Comparison of ENCODE assay signal across 9 mouse cellular contexts in genomic region chr9:44012761-44013301, GRCm38 (mm10). TPM values are rescaled to one million over a fixed set of nuclear protein-coding genes. Genes with fewer than 3 reads are reported as not detected.
DNase-seq lines count a peak whose midpoint lies in the region; TF ChIP-seq lines count a peak whose summit lies in the region.
"Had no signal": no experiment of that assay in that cellular context is flagged by ENCODE, and none has a peak within 500 bp of the region (broad histone marks: within the 10 kb centered on the region; RNA-seq: fewer than 3 reads in every experiment).

No protein-coding gene starts in this region.

- no peak overlapping the region for H3K27ac ChIP-seq in kidney, adult 2 months (ENCODE audit: insufficient read depth, low read depth, low read length)
- H3K27ac ChIP-seq: lung, embryonic 15.5 days had no signal

- H3K4me1 ChIP-seq in kidney, adult 2 months (ENCODE audit: control insufficient read depth, insufficient read depth, low read length), result no peaks in the 10 kb centered on the region
- H3K4me1 ChIP-seq: lung, embryonic 15.5 days had no signal

- H3K27me3 ChIP-seq in kidney, adult 2 months (replicated peaks; ENCODE audit: control insufficient read depth, insufficient read depth, low read length), result no peaks in the 10 kb centered on the region
- H3K27me3 ChIP-seq: lung, embryonic 15.5 days had no signal

- no peak for TF ChIP-seq CTCF in kidney, adult 2 months (conservative IDR thresholded peaks at IDR 0.05; ENCODE audit: insufficient read depth, insufficient read length, low read depth, low read length)

- DNase-seq in kidney, adult 11 months, result peak; percentile 26
- no peak for DNase-seq in kidney, adult 18-20 months
- peak; percentile 53 for DNase-seq in T-cell, adult 2 months (ENCODE audit: low spot score)
- peak; percentile 35 for DNase-seq in cerebellum, adult 9-10 months
- peak; percentile 64 for DNase-seq in kidney, adult 2 months
- peak; percentile 21 for DNase-seq in right cerebral cortex, postnatal 25 days
- no peak for DNase-seq in spleen, postnatal 14 days (ENCODE audit: low spot score in 2 of 2)
- DNase-seq in layer of hippocampus, adult 8-10 months (ENCODE audit: low spot score in 2 of 2), result no peak

- no peak for TF ChIP-seq POLR2A in kidney, adult 2 months (IDR thresholded peaks at IDR 0.05; ENCODE audit: low read depth, low read length)

- 32% methylated on average over 8 of the region's 8 CpGs for WGBS in kidney, adult 2 months

- no peak overlapping the region for H3K4me3 ChIP-seq in kidney, adult 2 months (ENCODE audit: insufficient read depth, low read depth, low read length)
- H3K4me3 ChIP-seq: lung, embryonic 15.5 days had no signal

- no peaks in the 10 kb centered on the region for H3K36me3 ChIP-seq in kidney, adult 2 months (ENCODE audit: control insufficient read depth, insufficient read depth, low read length)
- H3K36me3 ChIP-seq: lung, embryonic 15.5 days had no signal

RNA-seq across cellular contexts. Expression of gene Thy1, which starts 30.4 kb away (rescaled TPM):
- polyA plus RNA-seq in kidney, adult 2 months (2012; rRNA removed), result 9.2 and 20.6 TPM in 2 replicates
- total RNA-seq in layer of hippocampus, adult 8-10 months (2022), result 1,000 to 10,000 TPM in 2 of 4 experiments, 100 to 1,000 TPM in 2; 838 to 6,022 (median 3,337) TPM

RNA-seq across cellular contexts. Expression of gene Usp2, which starts 54.0 kb away (rescaled TPM):
- polyA plus RNA-seq in kidney, adult 2 months (2012; rRNA removed), result 55.5 and 66.8 TPM in 2 replicates
- 100 to 1,000 TPM in 1 of 4 experiments, 10 to 100 TPM in 3; 82.1 to 101 (median 90.9) TPM for total RNA-seq in layer of hippocampus, adult 8-10 months (2022)

Comparison
In these comparisons a context has a peak if more than half of its experiments do, and no peak if none do; other contexts are left out.
1. DNase-seq: peak in kidney, adult 11 months (single experiment), T-cell, adult 2 months (single experiment), cerebellum, adult 9-10 months (single experiment), kidney, adult 2 months (single experiment) and right cerebral cortex, postnatal 25 days (single experiment); none in kidney, adult 18-20 months (single experiment), spleen, postnatal 14 days (0 of 2) and layer of hippocampus, adult 8-10 months (0 of 2).